Mouse (Mus musculus): Measurements from ENCODE around the gene Alg9.

Alg9 gene

GRCm38 (mm10) chr9:50761520-50762243 is 13.1 kb upstream of the Alg9 start:
- no peak for DNase-seq

GRCm38 (mm10) chr9:50763331-50763730 is 11.5 kb upstream of the Alg9 start:
- DNase-seq, result no peak

GRCm38 (mm10) chr9:50767531-50768106 is 7.2 kb upstream of the Alg9 start:
- DNase-seq, result no peak

- peak; percentile 99 for DNase-seq
Measured at GRCm38 (mm10) chr9:50768107-50769002, 6.5 kb upstream of the Alg9 start, which contains the start of gene Fdxacb1. Gene Fdxacb1, plus strand, starts transcription at chr9:50768236.

GRCm38 (mm10) chr9:50770011-50770410 is 4.8 kb upstream of the Alg9 start:
- DNase-seq, result no peak

GRCm38 (mm10) chr9:50774026-50774462 is 775 bp upstream of the Alg9 start:
- DNase-seq, result no peak

- peak; percentile 10 for DNase-seq
Measured at GRCm38 (mm10) chr9:50775662-50776126, 875 bp downstream of the Alg9 start.

GRCm38 (mm10) chr9:50776162-50776760 is 1.4 kb downstream of the Alg9 start:
- no peak for DNase-seq

GRCm38 (mm10) chr9:50782155-50782554 is 7.3 kb downstream of the Alg9 start:
- peak; percentile 23 for DNase-seq

GRCm38 (mm10) chr9:50795266-50795665 is 20.4 kb downstream of the Alg9 start:
- no peak for DNase-seq

GRCm38 (mm10) chr9:50796776-50797175 is 22.0 kb downstream of the Alg9 start:
- no peak for DNase-seq

- no peak for DNase-seq
Measured at GRCm38 (mm10) chr9:50797641-50798040, 22.8 kb downstream of the Alg9 start.

GRCm38 (mm10) chr9:50798368-50798767 is 23.5 kb downstream of the Alg9 start:
- DNase-seq, result no peak

GRCm38 (mm10) chr9:50800985-50801384 is 26.2 kb downstream of the Alg9 start:
- peak; percentile 50 for DNase-seq

GRCm38 (mm10) chr9:50803055-50803671 is 28.3 kb downstream of the Alg9 start:
- no peak for DNase-seq

- no peak for DNase-seq
Measured at GRCm38 (mm10) chr9:50808471-50808870, 33.7 kb downstream of the Alg9 start.

GRCm38 (mm10) chr9:50809146-50809545 is 34.3 kb downstream of the Alg9 start:
- DNase-seq, result no peak

GRCm38 (mm10) chr9:50811187-50811586 is 36.4 kb downstream of the Alg9 start:
- DNase-seq, result no peak

GRCm38 (mm10) chr9:50811746-50812145 is 36.9 kb downstream of the Alg9 start:
- DNase-seq, result no peak

GRCm38 (mm10) chr9:50813796-50814195 is 39.0 kb downstream of the Alg9 start:
- no peak for DNase-seq

- DNase-seq, result no peak
Measured at GRCm38 (mm10) chr9:50815666-50816065, 40.8 kb downstream of the Alg9 start.

- no peak for DNase-seq
Measured at GRCm38 (mm10) chr9:50816512-50816911, 41.7 kb downstream of the Alg9 start.

Measured in kidney, postnatal 14 days (tissue).